Mouse (Mus musculus): ENCODE results near the gene Rangrf.
A peak's percentile ranks its signal among the peaks of the same experiment; 100 is the strongest.
"Not testable (repeated sequence)": the region's sequence is repeated elsewhere in the genome, so short reads cannot be mapped to it uniquely, and the experiment has no call there.

The Rangrf gene

DNA sequence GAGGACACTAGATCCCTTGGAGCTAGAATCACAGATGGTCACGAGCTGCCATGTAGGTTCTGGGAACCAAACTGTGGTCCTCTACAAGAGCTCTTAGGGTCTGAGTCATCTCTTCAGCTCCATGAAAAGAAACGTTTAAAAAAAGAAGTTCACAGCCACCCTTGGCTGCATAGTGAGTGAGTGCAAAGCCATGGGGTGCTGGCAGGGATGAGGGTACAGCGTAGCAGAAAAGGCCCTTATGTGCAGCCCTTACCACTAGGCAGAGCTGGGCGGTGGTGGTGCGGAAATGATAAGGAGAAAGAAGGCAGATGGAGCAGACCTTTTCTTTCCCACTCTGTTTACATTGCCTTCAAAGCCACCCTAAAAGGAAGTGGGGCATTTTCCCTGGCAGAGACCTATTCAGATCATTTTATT, 4.3 kb upstream of the Rangrf start:
- no peak for DNase-seq (ENCODE audit: low spot score in 2 of 2)

DNA sequence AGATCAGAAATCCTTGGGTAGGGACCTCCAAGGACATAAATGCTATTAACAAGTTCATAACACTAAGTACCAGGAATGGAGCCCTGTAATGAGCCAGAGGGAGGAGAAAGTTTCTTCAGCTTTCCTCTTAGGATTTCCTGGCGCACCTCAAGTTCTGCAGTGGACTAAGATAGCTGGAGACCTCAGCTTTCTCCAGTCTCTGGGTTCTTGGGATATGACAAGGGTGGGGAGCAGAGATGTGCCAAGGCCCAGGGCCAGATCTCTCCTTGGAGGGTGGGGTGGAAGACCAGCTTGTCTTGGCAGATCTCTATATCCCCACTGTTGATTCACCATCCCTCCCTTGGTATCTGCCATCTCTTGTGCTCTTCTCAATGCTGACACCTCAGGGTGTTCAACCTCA, 616 bp upstream of the Rangrf start:
- DNase-seq (ENCODE audit: low spot score in 2 of 2) = no peak

DNA sequence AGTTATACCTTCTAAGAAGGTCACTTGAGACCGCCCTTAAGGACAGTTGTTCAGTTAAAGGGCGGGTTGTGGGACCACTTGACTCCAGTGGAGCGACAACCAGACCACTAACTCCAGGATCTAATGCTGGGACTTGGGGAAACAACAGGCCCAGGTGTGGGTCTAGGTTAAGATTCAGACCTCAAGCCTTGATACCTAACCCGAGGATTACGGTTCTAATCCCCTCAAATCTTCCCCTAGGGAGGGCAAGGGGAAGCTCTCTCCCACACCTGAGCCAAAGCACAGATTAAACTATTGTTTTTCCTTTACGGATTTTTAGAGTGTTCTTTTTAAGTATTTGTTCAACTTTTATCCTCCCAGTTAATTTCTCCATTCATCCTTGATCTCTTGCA, 930 bp downstream of the Rangrf start:
- DNase-seq (ENCODE audit: low spot score in 2 of 2) = no peak

DNA sequence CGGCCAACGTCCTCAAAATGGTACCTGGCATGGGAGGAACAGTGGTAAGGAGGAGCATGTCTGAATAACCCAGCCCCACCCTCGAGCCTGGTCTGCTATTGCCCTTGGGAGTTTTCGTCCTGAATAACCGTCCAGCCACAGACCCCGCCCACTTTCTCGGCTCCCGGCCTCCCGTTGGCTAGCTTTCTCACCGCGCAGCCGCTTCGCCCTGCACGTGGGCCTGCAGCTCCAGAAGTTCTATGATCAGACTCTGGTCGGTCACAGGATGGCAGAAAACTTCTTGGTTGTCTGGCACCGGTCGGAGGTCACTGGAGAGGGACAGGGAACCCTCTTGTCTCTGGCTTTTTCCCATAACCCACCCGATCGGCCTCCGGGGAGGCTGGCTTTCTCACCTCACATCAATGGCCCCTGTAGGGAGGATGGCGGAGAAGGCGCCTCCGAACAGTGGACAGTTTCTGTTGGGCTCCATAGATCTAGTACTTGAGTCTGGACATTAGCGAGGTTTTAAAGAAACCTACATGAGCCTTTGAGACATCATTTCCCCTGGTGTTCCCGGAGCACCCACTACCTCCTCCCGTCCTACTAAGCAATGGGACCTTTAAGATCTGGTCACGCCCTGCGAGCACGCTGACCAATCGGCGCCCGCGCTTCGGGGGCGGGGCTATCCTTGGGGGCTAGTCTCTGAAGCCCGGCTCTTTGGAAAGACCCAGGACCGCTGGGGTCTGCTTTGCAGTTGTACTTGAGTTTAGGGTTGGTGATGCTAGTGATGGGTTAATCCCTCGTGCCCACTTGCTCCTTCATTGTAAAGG, 1.5 kb downstream of the Rangrf start:
- DNase-seq (ENCODE audit: low spot score in 2 of 2) = peak; percentile 64 to 72

GRCm38 (mm10) chr11:68970232-68970631, 4.8 kb downstream of the Rangrf start:
- DNase-seq (ENCODE audit: low spot score in 2 of 2) = no peak

GRCm38 (mm10) chr11:68968752-68969151, 6.2 kb downstream of the Rangrf start:
- no peak for DNase-seq (ENCODE audit: low spot score in 2 of 2)

DNA sequence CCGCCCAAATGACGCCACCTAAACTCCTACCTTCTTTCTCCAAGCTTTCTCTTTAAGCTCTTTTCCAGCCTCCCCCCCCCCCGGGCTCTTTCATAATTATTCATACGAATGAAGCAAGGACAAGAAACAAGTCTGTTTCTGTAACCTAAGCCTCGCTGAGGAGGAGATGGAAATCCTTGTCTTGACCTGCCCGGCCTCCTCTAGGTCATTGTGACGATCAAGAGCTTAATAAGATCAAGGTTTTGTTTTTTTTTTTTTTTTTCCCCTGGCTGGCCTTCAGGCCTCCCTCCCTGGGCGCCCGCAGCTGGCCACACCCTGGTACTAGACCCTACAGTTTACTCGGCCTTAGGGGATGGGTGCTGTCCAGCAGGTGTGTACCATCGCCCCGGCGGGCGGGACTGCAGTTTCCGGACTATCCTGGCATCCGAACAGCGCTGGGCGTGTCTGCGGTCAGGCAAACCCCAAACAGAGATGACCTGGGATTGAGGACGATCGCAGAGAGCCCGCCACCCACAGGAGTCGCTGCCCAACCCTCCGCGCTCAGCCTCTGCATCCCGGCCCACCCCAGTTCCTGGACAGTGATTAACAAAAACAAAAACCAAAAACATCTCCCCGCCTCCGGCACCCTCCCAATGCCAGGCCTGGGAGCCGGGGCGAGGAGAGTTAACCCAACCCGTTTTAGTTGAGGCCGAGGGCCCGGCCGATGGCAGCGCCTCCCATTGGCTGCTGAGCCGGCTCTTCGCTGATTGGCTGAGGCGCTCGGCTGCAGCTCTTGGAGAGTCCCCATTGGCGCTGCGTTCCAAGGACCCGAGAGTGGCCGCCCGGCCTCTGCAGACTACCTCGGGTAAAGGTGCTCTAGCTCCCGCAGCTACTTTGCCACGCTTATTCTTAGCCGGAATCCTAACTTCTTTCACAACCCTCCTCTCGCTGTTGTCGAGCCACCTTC, 7.4 kb downstream of the Rangrf start, which contains the start of gene Slc25a35:
Slc25a35 (plus strand) TSS at position 795 of the 946 bp plus-strand sequence.
- DNase-seq (ENCODE audit: low spot score in 2 of 2) = peak; percentile 87 to 90

DNA sequence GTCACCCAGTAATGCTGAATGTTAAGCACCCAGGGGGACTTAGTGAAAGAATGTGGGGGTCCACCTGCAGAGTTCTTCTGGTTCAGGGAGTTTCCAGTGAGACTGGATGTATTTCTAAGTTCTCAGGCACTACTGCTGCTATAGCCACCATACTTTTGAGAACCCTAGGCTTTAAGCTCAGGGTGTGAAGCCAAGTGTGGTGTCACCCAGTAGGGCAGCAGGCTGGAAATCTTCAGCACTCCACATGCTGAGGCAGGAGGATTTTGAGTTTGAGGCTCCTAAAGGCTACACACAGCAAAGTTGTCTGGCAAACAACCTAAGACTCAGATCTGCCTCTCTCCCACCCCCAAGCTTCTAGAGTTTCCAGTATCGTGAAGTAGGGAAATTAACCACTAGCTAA, 8.4 kb downstream of the Rangrf start:
- DNase-seq (ENCODE audit: low spot score in 2 of 2) = no peak

- no peak for DNase-seq (ENCODE audit: low spot score in 2 of 2)
Measured at GRCm38 (mm10) chr11:68965845-68966244, 9.1 kb downstream of the Rangrf start.

- no peak for DNase-seq (ENCODE audit: low spot score in 2 of 2)
Measured at GRCm38 (mm10) chr11:68965050-68965449, 9.9 kb downstream of the Rangrf start.

DNA sequence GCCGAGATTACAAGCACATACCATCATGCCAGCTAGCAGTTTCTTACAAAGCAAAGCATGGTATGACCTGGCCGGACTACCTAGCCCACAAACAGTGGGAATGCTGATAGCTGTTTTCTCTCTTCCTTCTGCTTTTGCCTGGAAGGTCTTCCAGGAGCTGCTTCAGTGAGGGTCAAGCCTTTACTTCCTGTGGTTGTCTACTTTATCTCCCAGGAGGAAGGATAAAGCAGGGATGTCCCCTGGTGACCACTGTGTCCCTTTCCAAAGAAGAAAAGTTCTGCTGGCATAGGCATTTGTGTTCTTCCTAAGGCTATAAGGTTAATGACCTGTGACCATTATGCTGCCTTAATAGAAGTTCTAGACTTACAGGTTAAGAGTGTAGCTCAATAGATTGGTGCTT, 11.6 kb downstream of the Rangrf start:
- DNase-seq (ENCODE audit: low spot score in 2 of 2) = no peak

DNA sequence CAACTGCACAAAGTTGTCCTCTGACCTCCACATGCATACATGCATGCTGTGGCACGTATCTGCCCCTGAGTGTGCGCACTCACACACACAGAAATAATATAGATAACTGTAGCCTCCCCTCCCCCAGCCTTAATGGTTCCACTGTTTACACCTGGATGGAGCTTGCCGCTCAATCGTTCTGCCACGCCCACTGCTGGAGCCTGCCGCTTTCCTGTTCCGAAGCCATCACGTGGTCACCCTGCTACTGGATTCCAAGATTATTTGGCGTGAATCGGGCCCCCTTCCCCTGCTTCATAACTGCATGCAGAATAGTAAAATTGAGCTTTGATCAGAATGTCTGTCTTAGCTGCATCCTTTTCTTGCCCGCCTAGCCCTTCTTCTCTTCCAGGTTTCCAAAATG, 12.8 kb downstream of the Rangrf start:
- not testable (repeated sequence) for DNase-seq (ENCODE audit: low spot score in 2 of 2)

DNA sequence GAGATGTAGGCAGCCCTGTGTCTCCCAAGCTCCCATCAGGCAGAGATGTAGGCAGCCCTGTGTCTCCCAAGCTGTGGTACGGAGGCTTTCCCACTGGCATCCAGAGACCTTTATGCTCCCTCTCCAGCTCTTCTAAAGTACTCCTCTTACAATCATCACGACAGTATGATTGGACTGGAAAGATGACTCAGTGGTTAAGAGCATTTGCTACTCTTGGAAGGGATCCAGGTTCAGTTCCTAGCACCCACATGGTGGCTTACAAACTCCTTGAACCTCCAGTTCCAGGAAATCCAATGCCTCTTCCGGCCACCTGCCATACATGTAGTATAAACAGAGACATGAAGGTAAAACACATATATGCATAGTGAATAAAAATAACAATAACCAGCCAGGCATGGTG, 13.4 kb downstream of the Rangrf start:
- no peak for DNase-seq (ENCODE audit: low spot score in 2 of 2)

DNA sequence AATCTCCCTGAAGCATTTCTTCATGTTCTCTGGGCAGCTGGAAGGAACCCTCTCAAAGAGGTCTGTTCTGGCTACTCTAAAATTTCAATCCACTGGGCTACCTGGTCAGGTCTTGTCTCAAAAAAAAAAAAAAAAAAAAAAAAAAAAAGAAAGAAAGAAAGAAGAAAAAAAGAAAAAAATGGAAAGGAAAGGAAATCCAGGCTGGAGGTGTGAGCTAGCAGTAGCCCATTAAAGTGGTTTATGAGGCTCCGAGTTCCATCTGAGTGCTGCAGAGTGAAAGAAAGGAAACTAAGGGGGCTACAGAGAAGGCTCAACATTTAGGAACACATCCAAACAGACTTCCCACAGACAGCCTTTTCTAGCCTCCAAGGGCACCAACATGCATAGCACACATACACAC, 17.0 kb downstream of the Rangrf start:
- DNase-seq (ENCODE audit: low spot score in 2 of 2) = no peak

DNA sequence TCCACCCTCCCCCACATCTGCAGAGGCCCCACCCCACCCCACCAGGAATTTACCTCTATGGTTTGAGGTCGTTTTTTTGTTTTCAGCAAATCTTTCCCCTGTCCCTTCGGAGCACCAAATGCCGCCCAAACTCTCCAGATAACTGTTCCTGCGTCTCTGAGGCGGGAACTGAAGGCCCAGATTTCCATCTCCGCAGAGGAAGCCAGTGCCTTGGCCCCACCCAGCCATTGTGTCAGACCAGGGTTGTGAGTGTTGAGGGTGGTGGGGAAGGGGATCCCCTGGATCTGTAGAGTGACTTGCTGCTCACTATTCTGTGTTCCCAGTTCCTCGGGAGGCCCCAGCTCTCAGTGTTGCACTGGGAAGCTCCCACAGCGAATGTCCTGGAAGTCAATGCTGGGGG, 17.7 kb downstream of the Rangrf start, which contains the start of gene Arhgef15:
Arhgef15 (minus strand) TSS at position 173 of the 400 bp plus-strand sequence.
- no peak for DNase-seq (ENCODE audit: low spot score in 2 of 2)

GRCm38 (mm10) chr11:68956697-68957096, 18.3 kb downstream of the Rangrf start:
- no peak for DNase-seq (ENCODE audit: low spot score in 2 of 2)

- no peak for DNase-seq (ENCODE audit: low spot score in 2 of 2)
Measured at GRCm38 (mm10) chr11:68956107-68956506, 18.9 kb downstream of the Rangrf start.

- no peak for DNase-seq (ENCODE audit: low spot score in 2 of 2)
Measured at GRCm38 (mm10) chr11:68955473-68955872, 19.5 kb downstream of the Rangrf start.

- DNase-seq (ENCODE audit: low spot score in 2 of 2) = no peak
Measured at GRCm38 (mm10) chr11:68954408-68954807, 20.6 kb downstream of the Rangrf start.

GRCm38 (mm10) chr11:68953903-68954302, 21.1 kb downstream of the Rangrf start:
- DNase-seq (ENCODE audit: low spot score in 2 of 2) = no peak

DNA sequence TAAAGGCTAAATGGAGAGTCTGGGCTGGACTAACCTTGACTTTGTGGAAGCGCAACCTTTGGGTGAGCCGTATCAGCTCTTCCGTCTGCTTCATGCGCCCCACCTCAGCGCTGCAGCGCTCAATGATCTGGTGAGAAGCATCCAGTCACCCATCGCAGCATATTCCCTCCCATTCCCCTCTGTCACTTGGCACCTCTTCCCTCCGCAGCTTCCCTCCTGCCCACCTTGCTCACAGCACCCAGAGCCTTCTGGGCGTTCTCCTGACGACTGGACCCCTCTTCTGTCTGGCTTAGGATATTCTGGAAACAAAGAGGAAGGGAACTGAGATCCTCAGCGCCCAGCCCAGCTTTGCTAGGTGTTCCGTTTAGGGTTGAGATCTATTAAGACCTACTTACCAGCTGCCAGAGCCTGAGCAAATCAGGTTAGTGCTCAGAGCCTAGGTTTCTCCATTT, 27.4 kb downstream of the Rangrf start:
- DNase-seq (ENCODE audit: low spot score in 2 of 2) = no peak

- DNase-seq (ENCODE audit: low spot score in 2 of 2) = no peak
Measured at GRCm38 (mm10) chr11:68946806-68947440, 28.1 kb downstream of the Rangrf start.

All from urinary bladder, adult 18-20 months (tissue).